Mouse (Mus musculus): ENCODE data around the gene Tcp10b.
"Not testable (repeated sequence)": the region's sequence is repeated elsewhere in the genome, so short reads cannot be mapped to it uniquely, and the experiment has no call there.

DNA sequence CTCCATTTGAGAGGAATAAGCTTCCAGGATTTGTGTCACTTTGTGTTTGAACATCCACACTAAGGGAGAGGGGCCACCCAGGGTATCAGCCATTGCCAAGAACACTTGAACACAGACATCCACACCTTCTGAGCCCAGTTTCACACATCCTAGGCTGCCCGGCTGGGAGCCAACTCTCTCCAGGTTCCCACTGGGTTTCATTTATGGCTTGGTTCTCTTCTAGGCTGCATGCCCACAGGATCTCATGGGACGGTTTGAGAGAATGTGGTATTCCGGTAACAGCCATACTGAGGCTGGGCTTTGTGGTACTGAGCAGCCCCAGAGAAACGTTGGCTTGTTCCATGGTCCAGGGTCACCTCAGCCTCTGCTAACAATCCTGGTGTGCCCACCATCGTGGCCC is 45.7 kb downstream of the Tcp10b start:
- not testable (repeated sequence) for TF ChIP-seq CTCF, EP300 (IDR thresholded peaks at IDR 0.05; ENCODE audit: low read depth)
